Mouse (Mus musculus) frontal cortex, postnatal 14 days (tissue): ENCODE results near the gene Olfr765.
"Not testable (repeated sequence)": the region's sequence is repeated elsewhere in the genome, so short reads cannot be mapped to it uniquely, and the experiment has no call there.

Experiments used
- DNase-seq, 2 experiments: peaks; one replicate each; pipeline ENCODE4 v3.0.0; 2022; ENCODE audit warnings: low spot score in 2 of 2

The Olfr765 gene

DNA sequence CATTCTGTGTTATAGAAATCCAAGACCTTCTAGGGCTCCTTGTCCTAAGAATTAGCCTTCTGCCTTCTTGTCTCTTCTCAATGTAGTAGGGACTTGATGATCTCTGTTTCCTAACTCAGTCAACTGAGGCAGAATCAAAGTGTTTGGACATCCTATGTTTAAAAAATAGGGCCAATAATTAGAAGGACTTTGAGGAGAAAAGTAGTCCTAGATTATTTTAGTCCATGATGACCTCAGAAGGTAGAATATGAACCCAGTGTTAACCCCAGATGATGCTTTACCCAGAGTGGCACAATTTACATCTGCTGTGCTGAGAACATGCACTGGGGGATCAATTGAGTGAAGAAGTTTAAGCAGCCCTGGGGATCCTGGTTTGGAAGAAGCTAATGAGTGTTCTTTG is at the start of gene Olfr765:
TSS of gene Olfr765 (minus strand) at position 101 of the 400 bp plus-strand sequence.
- not testable (repeated sequence) for DNase-seq

DNA sequence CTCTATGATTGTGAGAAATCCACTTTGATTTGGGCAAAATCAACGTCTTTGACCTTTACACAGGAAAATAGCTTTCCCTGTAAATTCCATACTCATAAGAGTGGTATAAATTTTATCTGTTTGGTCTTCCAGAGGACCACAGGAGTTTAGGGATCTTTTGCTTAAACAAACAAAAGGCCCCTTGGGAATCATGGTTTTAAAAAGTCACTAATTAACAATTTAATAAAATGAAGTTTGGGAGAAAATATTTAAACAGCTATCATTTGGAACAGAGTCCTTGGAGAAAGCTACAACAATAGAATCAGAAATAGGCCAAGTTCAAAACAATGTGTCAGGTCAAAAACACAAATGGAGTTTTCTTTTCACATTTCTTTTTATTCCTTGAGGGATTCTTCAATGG is 49.5 kb upstream of the Olfr765 start, which contains the start of gene Olfr768:
TSS of gene Olfr768 (minus strand) at position 101 of the 400 bp plus-strand sequence.
- no peak for DNase-seq

DNA sequence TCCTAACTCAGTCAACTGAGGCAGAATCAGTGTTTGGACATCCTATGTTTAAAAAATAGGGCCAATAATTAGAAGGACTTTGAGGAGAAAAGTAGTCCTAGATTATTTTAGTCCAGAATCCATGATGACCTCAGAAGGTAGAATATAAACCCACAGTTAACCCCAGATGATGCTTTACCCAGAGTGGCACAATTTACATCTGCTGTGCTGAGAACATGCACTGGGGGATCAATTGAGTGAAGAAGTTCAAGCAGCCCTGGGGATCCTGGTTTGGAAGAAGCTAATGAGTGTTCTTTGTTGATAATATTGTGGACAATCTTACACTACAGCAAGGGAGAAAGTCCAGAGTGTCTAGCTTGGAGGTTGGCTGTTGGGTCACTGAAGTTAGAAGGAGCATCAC is 33.0 kb upstream of the Olfr765 start, which contains the start of gene Olfr767:
TSS of gene Olfr767 (minus strand) at position 101 of the 400 bp plus-strand sequence.
- not testable (repeated sequence) for DNase-seq

DNA sequence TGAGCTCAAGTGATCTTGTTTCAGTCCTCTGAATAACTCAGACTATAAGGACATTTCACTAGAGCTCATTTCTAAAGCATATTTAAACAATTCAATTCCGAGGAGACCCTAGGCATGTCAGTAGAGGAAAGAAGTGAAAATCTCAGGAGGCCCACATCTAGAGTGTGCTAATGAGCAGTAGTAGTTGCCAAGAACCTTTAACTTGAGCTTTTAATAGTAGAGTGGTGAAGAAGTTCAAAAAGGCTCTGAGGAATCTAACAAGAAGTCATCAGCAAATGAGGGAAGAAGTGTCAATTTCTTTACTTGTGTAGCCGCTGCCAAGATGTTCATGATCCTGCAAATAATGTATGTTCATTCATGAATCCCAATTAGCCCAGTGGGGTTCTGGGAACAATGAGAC is 19.1 kb upstream of the Olfr765 start, which contains the start of gene Olfr766-ps1:
TSS of gene Olfr766-ps1 (minus strand) at position 101 of the 400 bp plus-strand sequence.
- no peak for DNase-seq

DNA sequence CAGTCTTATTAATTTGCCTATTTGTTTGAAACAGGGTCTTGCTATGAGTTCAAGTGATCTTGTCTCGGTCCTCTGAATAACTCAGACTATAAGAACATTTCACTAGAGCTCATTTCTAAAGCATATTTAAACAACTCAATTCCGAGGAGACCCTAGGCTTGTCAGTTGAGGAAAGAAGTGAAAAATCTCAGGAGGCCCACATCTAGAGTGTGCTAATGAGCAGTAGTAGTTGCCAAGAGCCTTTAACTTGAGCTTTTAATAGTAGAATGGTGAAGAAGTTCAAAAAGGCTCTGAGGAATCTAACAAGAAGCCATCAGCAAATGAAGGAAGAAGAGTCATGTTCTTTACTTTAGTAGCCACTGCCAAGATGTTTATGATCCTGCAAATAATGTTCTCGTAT is 10.0 kb downstream of the Olfr765 start, which contains the start of gene Olfr764-ps1:
TSS of gene Olfr764-ps1 (minus strand) at position 101 of the 400 bp plus-strand sequence.
- DNase-seq = no peak

DNA sequence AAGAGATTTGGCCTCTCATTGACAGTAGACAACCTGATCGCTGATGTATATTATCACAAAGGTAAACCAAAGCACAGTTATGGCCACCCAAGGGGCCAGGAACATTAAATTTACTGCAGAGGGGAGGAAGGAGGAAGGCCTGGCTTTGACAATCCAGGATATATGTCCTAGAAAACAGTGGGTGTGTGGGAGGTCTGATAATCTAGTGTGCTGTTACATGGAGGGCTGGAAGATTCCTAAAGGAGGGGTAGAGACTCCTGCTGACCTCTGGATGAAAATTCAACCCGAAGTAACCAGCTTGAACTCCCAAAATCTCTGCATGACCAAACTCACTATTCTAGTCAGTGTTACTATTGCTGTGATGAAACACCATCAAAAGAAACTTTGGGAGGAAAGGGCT is 21.5 kb downstream of the Olfr765 start:
- no peak for DNase-seq

DNA sequence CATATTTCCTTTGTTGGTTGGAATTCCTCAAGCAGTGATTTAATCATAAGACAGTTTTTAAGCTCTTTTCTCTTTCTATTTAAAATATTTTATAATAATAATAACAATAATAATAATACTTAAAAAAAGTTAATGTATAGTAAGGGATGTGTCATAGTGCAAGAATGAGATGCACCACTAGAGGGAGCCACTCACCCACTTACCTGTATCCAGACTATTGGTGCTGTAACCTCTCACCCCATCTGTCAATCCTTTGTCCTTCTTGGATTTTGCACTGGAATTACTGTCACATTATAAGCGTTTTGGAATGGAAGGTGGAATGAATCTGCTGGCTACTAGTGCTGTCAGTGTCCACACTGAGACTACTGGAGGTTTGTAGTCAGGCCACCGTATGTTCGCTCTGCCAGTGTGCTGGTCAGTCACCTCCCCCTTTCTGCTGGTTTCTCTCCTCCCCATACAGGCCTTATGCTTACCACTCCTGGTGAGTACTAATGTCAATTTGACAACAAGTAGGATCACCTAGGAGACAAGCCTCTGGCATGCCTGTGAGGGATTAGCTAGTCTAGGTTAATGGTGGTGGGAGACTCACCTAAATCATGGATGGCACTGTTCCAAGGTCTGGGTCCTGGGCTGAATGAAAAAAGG is 23.7 kb downstream of the Olfr765 start:
- peak in 1 of 2 experiments; percentile 17 for DNase-seq

DNA sequence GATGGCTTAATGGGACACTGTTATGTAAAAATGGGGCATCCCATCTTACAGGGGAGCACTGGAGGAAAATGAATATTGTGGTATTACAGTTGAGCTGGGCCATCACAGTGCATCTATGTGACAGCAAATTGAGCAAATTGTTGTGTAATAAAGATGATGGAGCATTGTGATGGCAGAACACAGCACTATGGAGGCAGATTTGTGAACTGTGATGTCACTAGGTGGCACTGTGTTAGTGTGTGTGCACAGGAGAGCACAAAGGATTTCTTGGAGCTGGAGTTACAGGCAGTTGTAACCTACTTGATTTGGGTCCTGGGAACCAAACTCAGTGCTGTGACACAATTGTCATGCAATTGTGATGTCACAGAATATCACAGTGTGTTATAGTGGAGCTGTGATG is 26.5 kb downstream of the Olfr765 start:
- DNase-seq = no peak

DNA sequence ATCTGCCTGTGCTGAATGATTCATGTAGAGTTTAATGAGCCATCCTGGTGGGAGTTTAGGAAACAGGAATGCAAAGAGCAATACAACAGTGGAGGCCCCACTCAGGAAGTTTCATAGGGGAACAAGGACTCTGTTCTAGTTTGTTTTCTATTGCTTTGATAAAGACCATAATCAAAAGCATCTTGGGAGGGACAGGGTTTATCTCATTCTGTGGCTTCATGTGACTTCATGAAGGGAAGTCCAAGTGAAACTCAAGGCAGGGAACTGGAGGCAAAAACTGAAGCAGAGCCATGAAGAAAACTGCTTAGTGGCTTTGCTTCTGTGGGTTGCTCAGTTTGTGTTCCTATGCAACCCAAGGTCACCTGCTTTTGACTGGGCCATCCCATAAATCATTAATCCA is 35.3 kb downstream of the Olfr765 start:
- no peak for DNase-seq

DNA sequence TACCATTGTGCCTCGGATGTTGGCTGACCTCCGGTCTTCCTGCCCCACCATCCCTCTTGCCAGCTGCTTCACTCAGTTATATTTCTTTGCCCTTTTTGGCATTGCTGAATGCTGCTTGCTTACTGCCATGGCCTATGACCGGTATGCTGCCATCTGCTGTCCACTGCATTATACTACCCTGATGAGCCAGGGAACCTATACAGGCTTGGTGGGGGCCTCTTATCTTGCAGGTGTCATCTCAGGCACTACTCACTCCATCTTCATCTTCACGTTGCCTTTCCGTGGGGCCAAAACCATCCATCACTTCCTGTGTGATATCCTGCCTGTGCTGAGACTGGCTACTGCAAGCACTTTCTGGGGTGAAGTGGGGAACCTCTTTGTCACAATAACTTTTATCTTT is 38.3 kb downstream of the Olfr765 start:
- not testable (repeated sequence) for DNase-seq

DNA sequence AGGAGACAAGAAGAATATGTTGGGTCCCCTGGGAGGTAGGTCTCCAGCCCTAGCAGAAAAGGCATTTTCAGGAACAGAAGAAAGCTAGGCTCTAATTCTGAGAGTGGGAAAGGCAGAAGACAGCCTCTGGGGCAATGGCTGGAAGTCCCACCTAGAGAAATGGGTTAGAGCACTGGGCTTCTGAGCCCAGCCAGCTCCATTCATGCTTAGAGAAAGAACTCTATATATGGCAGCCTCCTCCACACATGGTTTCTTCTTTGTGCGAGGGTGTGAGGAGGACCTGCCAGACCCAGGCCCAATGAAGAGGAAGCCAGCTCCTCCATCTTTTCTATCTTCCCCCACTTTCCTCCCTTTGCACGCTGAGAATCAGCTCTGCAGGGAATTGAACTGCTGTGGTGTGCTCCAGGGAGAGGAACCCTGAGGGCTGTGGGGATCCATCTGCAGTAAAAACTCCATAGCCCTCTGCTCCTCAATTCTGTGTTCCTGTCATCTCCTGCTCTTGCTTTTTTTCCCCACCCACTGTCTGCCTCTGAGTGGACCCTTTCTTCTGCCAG is 39.4 kb downstream of the Olfr765 start, which contains the start of gene Olfr763:
TSS of gene Olfr763 (plus strand) at position 504 of the 554 bp plus-strand sequence.
- no peak for DNase-seq

DNA sequence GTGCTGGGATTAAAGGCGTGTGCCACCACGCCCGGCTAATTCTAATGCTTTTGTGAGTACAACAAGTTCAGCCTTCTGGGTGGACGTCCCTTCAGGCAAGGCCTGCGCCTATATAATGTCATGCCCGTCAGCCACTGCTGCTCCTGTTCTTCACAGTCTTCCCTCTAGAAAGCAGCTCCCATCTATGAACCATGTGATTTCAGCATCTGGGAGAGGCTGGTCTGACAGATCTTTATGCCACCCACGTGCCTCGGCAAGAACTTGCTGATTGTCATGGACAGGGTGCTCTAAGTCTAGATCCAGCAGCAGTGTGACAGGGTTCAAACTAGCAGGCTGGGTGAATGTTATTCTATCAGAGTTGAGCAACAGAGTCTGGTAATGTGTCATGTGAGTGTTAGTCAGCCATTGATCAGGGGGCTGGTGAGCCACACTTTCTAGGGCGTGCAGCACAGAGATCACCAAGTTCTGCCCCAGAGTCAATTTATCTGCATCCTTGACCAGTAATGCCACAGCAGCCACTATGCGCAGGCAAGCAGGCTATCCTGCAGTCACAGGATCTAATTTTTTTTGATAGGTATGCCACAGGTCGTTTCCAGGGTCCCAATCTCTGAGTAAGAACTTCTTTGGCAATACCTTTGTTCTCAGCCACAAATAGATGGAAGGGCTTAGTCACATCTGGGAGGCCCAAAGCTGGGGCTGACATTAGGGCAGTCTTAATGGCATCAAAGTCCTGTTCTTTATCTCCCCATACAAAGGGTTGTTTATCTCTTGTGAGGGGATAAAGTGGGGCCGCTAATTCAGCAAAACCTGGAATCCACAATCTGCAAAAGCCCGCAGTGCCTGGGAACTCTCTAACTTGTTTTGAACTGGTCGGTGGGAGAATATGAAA is 45.5 kb downstream of the Olfr765 start:
- no peak for DNase-seq

DNA sequence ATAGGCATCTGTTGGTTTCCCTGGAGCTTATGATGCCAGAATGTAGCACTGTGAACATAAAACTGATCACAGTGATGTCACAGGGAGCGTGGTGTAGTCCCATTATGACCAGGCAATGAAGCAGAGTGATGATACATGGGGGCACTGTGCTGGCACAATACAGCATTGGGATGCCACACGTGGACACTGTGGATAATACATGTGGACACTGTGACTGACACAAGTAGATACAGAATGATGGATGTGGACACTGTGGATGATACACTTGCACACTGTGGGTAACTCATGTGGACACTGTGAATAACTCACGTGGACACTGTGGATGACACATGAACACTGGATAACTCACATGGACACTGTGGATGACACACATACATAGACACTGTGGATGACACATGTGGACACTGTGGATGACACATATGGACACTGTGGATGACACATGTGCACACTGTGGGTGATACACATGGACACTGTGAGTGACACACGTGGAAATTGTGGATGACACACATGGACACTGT is 53.2 kb downstream of the Olfr765 start:
- no peak for DNase-seq

DNA sequence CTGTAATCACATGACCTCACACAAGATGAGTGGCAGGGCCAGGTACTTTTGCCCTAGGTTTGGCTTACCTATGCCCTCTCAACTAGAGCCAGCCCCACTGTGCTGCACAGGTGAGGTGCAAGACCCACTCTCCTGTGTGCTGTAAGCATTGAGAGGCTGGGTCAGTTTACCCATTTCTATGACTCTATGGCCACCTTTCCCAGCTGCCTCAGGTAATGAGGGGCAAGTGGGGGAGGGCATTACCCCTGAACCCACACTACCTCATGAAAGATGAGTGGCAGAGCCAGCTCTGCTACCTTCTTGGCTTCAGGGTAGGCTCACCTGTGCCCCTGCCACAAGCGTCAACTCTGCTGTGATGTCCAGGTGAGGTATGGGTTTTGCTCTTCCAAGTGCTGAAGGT is 54.0 kb downstream of the Olfr765 start:
- DNase-seq = no peak
